Mouse (Mus musculus) CD4-positive, CD25-positive, alpha-beta regulatory T cell, adult 2 months (primary cell): ENCODE measurements around the gene Frmd4a.

Experiments used
- DNase-seq: peaks from one replicate; pipeline ENCODE4 v3.0.0-alpha.2; 2012; ENCODE audit warnings: low read depth, low spot score

Frmd4a gene

GRCm38 (mm10) chr2:4486185-4486584 is 468.7 kb downstream of the Frmd4a start:
- DNase-seq = no peak

GRCm38 (mm10) chr2:4487280-4487679 is 469.8 kb downstream of the Frmd4a start:
- DNase-seq = no peak

- DNase-seq = no peak
Measured at GRCm38 (mm10) chr2:4490845-4491244, 473.3 kb downstream of the Frmd4a start.

GRCm38 (mm10) chr2:4492485-4493481 is 475.3 kb downstream of the Frmd4a start:
- peak; percentile 66 for DNase-seq

- DNase-seq = no peak
Measured at GRCm38 (mm10) chr2:4494478-4494877, 477.0 kb downstream of the Frmd4a start.

GRCm38 (mm10) chr2:4499257-4499656 is 481.7 kb downstream of the Frmd4a start:
- DNase-seq = peak; percentile 82

GRCm38 (mm10) chr2:4499916-4500315 is 482.4 kb downstream of the Frmd4a start:
- DNase-seq = no peak

- DNase-seq = no peak
Measured at GRCm38 (mm10) chr2:4501257-4502027, 483.9 kb downstream of the Frmd4a start.

- DNase-seq = no peak
Measured at GRCm38 (mm10) chr2:4504413-4504812, 486.9 kb downstream of the Frmd4a start.

- no peak for DNase-seq
Measured at GRCm38 (mm10) chr2:4505695-4506094, 488.2 kb downstream of the Frmd4a start.

- no peak for DNase-seq
Measured at GRCm38 (mm10) chr2:4506659-4507058, 489.1 kb downstream of the Frmd4a start.

- DNase-seq = no peak
Measured at GRCm38 (mm10) chr2:4507887-4508615, 490.5 kb downstream of the Frmd4a start.

- no peak for DNase-seq
Measured at GRCm38 (mm10) chr2:4508959-4509615, 491.6 kb downstream of the Frmd4a start.

- DNase-seq = no peak
Measured at GRCm38 (mm10) chr2:4509739-4510138, 492.2 kb downstream of the Frmd4a start.

GRCm38 (mm10) chr2:4510208-4511079 is 492.9 kb downstream of the Frmd4a start:
- no peak for DNase-seq

GRCm38 (mm10) chr2:4511080-4511386 is 493.5 kb downstream of the Frmd4a start:
- DNase-seq = no peak

- no peak for DNase-seq
Measured at GRCm38 (mm10) chr2:4512607-4513006, 495.1 kb downstream of the Frmd4a start.

GRCm38 (mm10) chr2:4515910-4516309 is 498.4 kb downstream of the Frmd4a start:
- DNase-seq = no peak

GRCm38 (mm10) chr2:4516819-4517552 is 499.5 kb downstream of the Frmd4a start:
- DNase-seq = peak; percentile 10
